Mouse (Mus musculus) heart, adult 2 months (tissue): Measurements from ENCODE around the gene Cmtm2b.
"Not testable (repeated sequence)": the region's sequence is repeated elsewhere in the genome, so short reads cannot be mapped to it uniquely, and the experiment has no call there.

ENCODE experiments used
- EP300 ChIP-seq: fragments of 200-500 bp; IDR thresholded peaks from 2 replicates; pipeline ENCODE4 v1.6.1; 2011; ENCODE audit warnings: low read depth, low read length, control low read depth; ENCODE audit not compliant: insufficient read depth
- POLR2A ChIP-seq: fragments of 200-500 bp; IDR thresholded peaks from 2 replicates; pipeline ENCODE4 v1.6.1; 2011; ENCODE audit warnings: mild to moderate bottlenecking, low read depth, low read length, control low read depth; ENCODE audit not compliant: insufficient read depth

DNA sequence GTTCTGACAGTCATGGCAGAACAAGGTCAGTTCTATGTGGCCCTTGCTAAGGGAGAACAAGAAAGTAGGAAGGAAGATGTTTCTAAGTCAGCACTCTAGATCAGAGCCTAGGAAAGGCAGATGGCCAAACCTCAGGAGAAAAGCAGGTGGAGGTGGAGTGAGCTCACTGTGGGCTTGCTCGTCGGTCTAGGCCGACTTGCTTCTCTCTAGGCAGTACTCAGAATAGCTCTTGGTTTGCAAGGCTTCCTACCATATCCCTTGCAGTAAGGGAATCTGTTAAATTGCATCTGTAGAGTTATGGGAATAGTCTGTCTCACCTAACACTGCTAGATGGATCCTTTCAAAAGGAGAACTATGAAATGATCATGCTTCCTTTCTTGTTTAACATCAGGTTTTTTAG is 10.0 kb upstream of the Cmtm2b start:
- not testable (repeated sequence) for TF ChIP-seq EP300, POLR2A
